Mouse (Mus musculus): Measurements from ENCODE around the gene Batf.

GRCm38 (mm10) chr12:85700191-85700841 lies 13.8 kb downstream of the Batf start:
- no peak for TF ChIP-seq CTCF (IDR thresholded peaks at IDR 0.05; ENCODE audit: borderline replicate concordance, insufficient read depth, low read length)
- no peak for TF ChIP-seq POLR2A (IDR thresholded peaks at IDR 0.05; ENCODE audit: low read depth, low read length)
